Mouse (Mus musculus) E14TG2a.4 (cell line): ENCODE measurements around the gene Gm20388.

Experiments
- CTCF ChIP-seq: conservative IDR thresholded peaks from 2 replicates; pipeline ENCODE4 v1.5.1; 2014; ENCODE audit warnings: low read length
- NANOG ChIP-seq: IDR thresholded peaks from 2 replicates; pipeline ENCODE4 v1.6.1; 2014; ENCODE audit warnings: borderline replicate concordance, low read length, mixed read lengths
- POU5F1 ChIP-seq: IDR thresholded peaks from 2 replicates; pipeline ENCODE4 v1.6.1; 2014; ENCODE audit warnings: low read length, borderline replicate concordance

DNA sequence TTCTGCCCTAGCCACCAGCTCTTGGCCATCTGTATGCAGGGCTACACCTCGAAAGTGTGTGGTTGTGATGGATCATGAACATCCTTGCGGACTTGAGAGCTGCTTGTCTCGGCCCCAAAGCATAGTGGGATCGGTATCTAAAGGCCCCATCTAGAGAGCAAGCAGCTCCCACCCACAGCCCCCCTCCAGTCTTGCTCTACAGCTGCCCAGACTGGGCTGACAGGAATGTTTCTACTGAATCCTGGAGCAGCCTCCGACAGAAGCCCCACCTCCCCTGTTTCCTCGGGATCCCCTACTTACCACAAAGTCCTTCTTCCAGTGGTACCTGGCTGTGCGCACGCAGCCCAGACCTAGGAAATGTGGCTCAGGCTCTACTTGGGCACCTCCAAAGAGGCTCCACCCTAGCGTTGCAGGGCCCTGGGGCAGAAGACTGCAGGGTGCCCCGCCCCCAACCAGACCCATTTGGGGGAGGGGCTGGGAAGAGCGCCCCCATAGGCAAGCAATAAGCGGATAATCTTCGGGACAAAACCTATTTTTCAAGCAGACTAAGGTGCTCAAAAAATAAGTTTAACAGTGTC lies 3247.3 kb downstream of the Gm20388 start, which contains the start of gene Sult5a1:
- TF ChIP-seq CTCF (peak; percentile 23), NANOG (no peak), POU5F1 (no peak)
